Mouse (Mus musculus) stomach, embryonic 16.5 days (tissue): ENCODE results near the gene Fads2. TPM values are rescaled to one million over a fixed set of nuclear protein-coding genes. Genes with fewer than 3 reads are reported as not detected.
A peak's percentile ranks its signal among the peaks of the same experiment; 100 is the strongest.

Source experiments
- ATAC-seq: fragments of 200-750 bp; cut with Nextera tagmentation; 2 replicates; pipeline ENCODE4 v1.8.0; 2017; ENCODE audit warnings: moderate number of reproducible peaks, moderate TSS enrichment; ENCODE audit not compliant: insufficient read depth, low FRiP score
- H3K27ac ChIP-seq: fragments of 300-500 bp; sonication (generic); 2 replicates; pipeline ENCODE4 v1.5.1; 2014; ENCODE audit warnings: low read length
- H3K27me3 ChIP-seq: fragments of 300-500 bp; sonication (generic); 2 replicates; pipeline ENCODE4 v1.6.1; 2014; ENCODE audit warnings: low read length, control low read depth, mixed read lengths; ENCODE audit not compliant: control insufficient read depth, insufficient read depth
- H3K36me3 ChIP-seq: fragments of 300-500 bp; sonication (generic); 2 replicates; pipeline ENCODE4 v1.6.1; 2014; ENCODE audit warnings: low read length; ENCODE audit not compliant: control insufficient read depth, insufficient read depth
- H3K4me1 ChIP-seq: fragments of 300-500 bp; sonication (generic); 2 replicates; pipeline ENCODE4 v1.6.1; 2014; ENCODE audit warnings: low read length, control low read depth, mixed read lengths; ENCODE audit not compliant: control insufficient read depth, insufficient read depth
- H3K4me2 ChIP-seq: fragments of 300-500 bp; sonication (generic); 2 replicates; pipeline ENCODE4 v1.6.1; 2014; ENCODE audit warnings: low read depth, low read length, mixed read lengths
- H3K4me3 ChIP-seq: fragments of 300-500 bp; sonication (generic); replicated peaks from 2 replicates; pipeline ENCODE4 v1.5.1; 2014; ENCODE audit warnings: mild to moderate bottlenecking, low read length
- H3K9ac ChIP-seq: fragments of 300-500 bp; sonication (generic); 2 replicates; pipeline ENCODE4 v1.6.1; 2014; ENCODE audit warnings: low read length
- H3K9me3 ChIP-seq: fragments of 300-500 bp; sonication (generic); replicated peaks from 2 replicates; pipeline ENCODE4 v1.6.1; 2016; ENCODE audit warnings: low read length, control low read depth; ENCODE audit not compliant: control insufficient read depth
- WGBS: fragments of 180-500 bp; shearing (Covaris S2); extraction: QIAGEN DNeasy Blood & Tissue Kit; methylation state at CpG from one replicate; pipeline ENCODE4 v1.1.7; 2014; 5-methylcytosine and 5-hydroxymethylcytosine counted together
- polyA plus RNA-seq: library from polyadenylated mRNA; unstranded; fragments of >200 nt; fragmentation: Nextera tagmentation; extraction: Ambion mirVana; gene quantifications from 2 replicates; pipeline ENCODE4 v1.2.1, GENCODE M21; 2015

Gene Fads2
- polyA plus RNA-seq, 1 experiment from 2014 or later: 102 TPM

- H3K9ac ChIP-seq: peak overlapping the region; percentile 81
- no peak for ATAC-seq
- peaks cover 41% of the 10 kb centered on the region for H3K4me1 ChIP-seq
- H3K4me2 ChIP-seq: peak overlapping the region; percentile 96
- H3K27me3 ChIP-seq: no peaks in the 10 kb centered on the region
- WGBS: 2% methylated on average over 3 of the region's 3 CpGs
- H3K27ac ChIP-seq: peak overlapping the region; percentile 26; the same call in 1 of the 2 replicates
- H3K4me3 ChIP-seq: peak overlapping the region; percentile 65
- H3K36me3 ChIP-seq: no peaks in the 10 kb centered on the region
- H3K9me3 ChIP-seq: no peaks in the 10 kb centered on the region
Observed at GRCm38 (mm10) chr19:10018527-10018818, 83.1 kb downstream of the Fads2 start.

GRCm38 (mm10) chr19:10017637-10018526 is 83.7 kb downstream of the Fads2 start:
- Histone ChIP-seq H3K36me3 (no peaks in the 10 kb centered on the region), H3K4me1 (peaks cover 46% of the 10 kb centered on the region), H3K27me3 (no peaks in the 10 kb centered on the region), H3K9ac (peak overlapping the region; percentile 81), H3K9me3 (no peaks in the 10 kb centered on the region), H3K4me2 (peak overlapping the region; percentile 96), H3K4me3 (peak overlapping the region; percentile 65), H3K27ac (peak overlapping the region; percentile 55; the same call in 1 of the 2 replicates)
- 7% methylated on average over 44 of the region's 44 CpGs for WGBS
- ATAC-seq: peak; percentile 93

GRCm38 (mm10) chr19:10016151-10016550 is 85.4 kb downstream of the Fads2 start:
- Histone ChIP-seq H3K27me3 (no peaks in the 10 kb centered on the region), H3K4me1 (peaks cover 47% of the 10 kb centered on the region), H3K27ac (no peak overlapping the region), H3K4me3 (no peak overlapping the region), H3K36me3 (no peaks in the 10 kb centered on the region), H3K4me2 (no peak overlapping the region), H3K9me3 (no peaks in the 10 kb centered on the region), H3K9ac (no peak overlapping the region)
- 83% methylated on average over 4 of the region's 4 CpGs for WGBS
- ATAC-seq: no peak

GRCm38 (mm10) chr19:10015442-10015841 is 86.1 kb downstream of the Fads2 start:
- Histone ChIP-seq H3K4me3 (peak overlapping the region; percentile 5; the same call in 1 of the 2 replicates), H3K36me3 (no peaks in the 10 kb centered on the region), H3K4me2 (no peak overlapping the region), H3K4me1 (peaks cover 47% of the 10 kb centered on the region), H3K27me3 (no peaks in the 10 kb centered on the region), H3K27ac (no peak overlapping the region), H3K9me3 (no peaks in the 10 kb centered on the region), H3K9ac (no peak overlapping the region)
- 75% methylated on average over 4 of the region's 4 CpGs for WGBS
- no peak for ATAC-seq

GRCm38 (mm10) chr19:10014824-10015223 is 86.7 kb downstream of the Fads2 start:
- no peaks in the 10 kb centered on the region for H3K36me3 ChIP-seq
- 65% methylated on average over 13 of the region's 13 CpGs for WGBS
- no peak for ATAC-seq
- no peaks in the 10 kb centered on the region for H3K9me3 ChIP-seq
- H3K27ac ChIP-seq: no peak overlapping the region
- no peak overlapping the region for H3K4me2 ChIP-seq
- H3K9ac ChIP-seq: peak overlapping the region; percentile 33
- H3K4me3 ChIP-seq: peak overlapping the region; percentile 5; the same call in 1 of the 2 replicates
- H3K27me3 ChIP-seq: no peaks in the 10 kb centered on the region
- H3K4me1 ChIP-seq: peaks cover 44% of the 10 kb centered on the region

- H3K27ac ChIP-seq: peak overlapping the region; percentile 88
- WGBS: 39% methylated on average over 5 of the region's 5 CpGs
- peak; percentile 34; the same call in 1 of the 2 replicates for ATAC-seq
- no peaks in the 10 kb centered on the region for H3K27me3 ChIP-seq
- peaks cover 40% of the 10 kb centered on the region for H3K4me1 ChIP-seq
- H3K9me3 ChIP-seq: no peaks in the 10 kb centered on the region
- no peak overlapping the region for H3K4me2 ChIP-seq
- H3K36me3 ChIP-seq: no peaks in the 10 kb centered on the region
- H3K9ac ChIP-seq: no peak overlapping the region
- no peak overlapping the region for H3K4me3 ChIP-seq
Observed at GRCm38 (mm10) chr19:10013913-10014312, 87.6 kb downstream of the Fads2 start.

GRCm38 (mm10) chr19:10013348-10013747 is 88.2 kb downstream of the Fads2 start:
- no peak overlapping the region for H3K4me3 ChIP-seq
- H3K4me1 ChIP-seq: peaks cover 35% of the 10 kb centered on the region
- H3K36me3 ChIP-seq: no peaks in the 10 kb centered on the region
- no peak for ATAC-seq
- WGBS: 21% methylated on average over 3 of the region's 3 CpGs
- peak overlapping the region; percentile 52; the same call in 1 of the 2 replicates for H3K9ac ChIP-seq
- no peaks in the 10 kb centered on the region for H3K27me3 ChIP-seq
- no peaks in the 10 kb centered on the region for H3K9me3 ChIP-seq
- H3K27ac ChIP-seq: peak overlapping the region; percentile 88
- no peak overlapping the region for H3K4me2 ChIP-seq

- H3K27ac ChIP-seq: peak overlapping the region; percentile 88
- ATAC-seq: peak; percentile 69
- H3K4me2 ChIP-seq: no peak overlapping the region
- peaks cover 33% of the 10 kb centered on the region for H3K4me1 ChIP-seq
- H3K9ac ChIP-seq: peak overlapping the region; percentile 52; the same call in 1 of the 2 replicates
- no peaks in the 10 kb centered on the region for H3K27me3 ChIP-seq
- no peak overlapping the region for H3K4me3 ChIP-seq
- H3K9me3 ChIP-seq: no peaks in the 10 kb centered on the region
- no peaks in the 10 kb centered on the region for H3K36me3 ChIP-seq
- WGBS: 25% methylated on average over 6 of the region's 6 CpGs
Observed at GRCm38 (mm10) chr19:10012827-10013278, 88.7 kb downstream of the Fads2 start.
